Mouse (Mus musculus) hindbrain, embryonic 11.5 days (tissue): ENCODE results near the gene BC003965. TPM values are rescaled to one million over a fixed set of nuclear protein-coding genes. Genes with fewer than 3 reads are reported as not detected.

ENCODE experiments used
- ATAC-seq: fragments of 200-750 bp; cut with Nextera tagmentation; 2 replicates; pipeline ENCODE4 v1.8.0; 2017; ENCODE audit warnings: mild to moderate bottlenecking, moderate TSS enrichment, moderate library complexity; ENCODE audit not compliant: low FRiP score
- DNase-seq: peaks from one replicate; pipeline ENCODE4 v3.0.0-alpha.2; 2015; ENCODE audit warnings: low spot score
- H3K27ac ChIP-seq: fragments of 300-500 bp; sonication (generic); 2 replicates; pipeline ENCODE4 v1.5.1; 2014; ENCODE audit warnings: mild to moderate bottlenecking, low read depth, low read length
- H3K27me3 ChIP-seq: fragments of 300-500 bp; sonication (generic); 2 replicates; pipeline ENCODE4 v1.6.1; 2014; ENCODE audit warnings: mild to moderate bottlenecking, low read length, moderate library complexity, mixed read lengths; ENCODE audit not compliant: control insufficient read depth, insufficient read depth
- H3K36me3 ChIP-seq: fragments of 300-500 bp; sonication (generic); 2 replicates; pipeline ENCODE4 v1.6.1; 2014; ENCODE audit warnings: mild to moderate bottlenecking, low read length, moderate library complexity, mixed read lengths; ENCODE audit not compliant: control insufficient read depth, insufficient read depth
- H3K4me1 ChIP-seq: fragments of 300-500 bp; sonication (generic); replicated peaks from 2 replicates; pipeline ENCODE4 v1.6.1; 2014; ENCODE audit warnings: low read length, mixed read lengths; ENCODE audit not compliant: control insufficient read depth, insufficient read depth
- H3K4me2 ChIP-seq: fragments of 300-500 bp; sonication (generic); replicated peaks from 2 replicates; pipeline ENCODE4 v1.6.1; 2014; ENCODE audit warnings: mild to moderate bottlenecking, low read depth, low read length
- H3K4me3 ChIP-seq: fragments of 300-500 bp; sonication (generic); 2 replicates; pipeline ENCODE4 v1.5.1; 2014; ENCODE audit warnings: low read depth, low read length
- H3K9ac ChIP-seq: fragments of 300-500 bp; sonication (generic); 2 replicates; pipeline ENCODE4 v1.6.1; 2014; ENCODE audit warnings: low read depth, low read length
- H3K9me3 ChIP-seq: fragments of 300-500 bp; sonication (generic); 2 replicates; pipeline ENCODE4 v1.6.1; 2016; ENCODE audit warnings: low read length; ENCODE audit not compliant: control insufficient read depth
- WGBS: fragments of 180-500 bp; shearing (Covaris S2); extraction: QIAGEN DNeasy Blood & Tissue Kit; methylation state at CpG from one replicate; pipeline ENCODE4 v1.1.7; 2014; 5-methylcytosine and 5-hydroxymethylcytosine counted together
- polyA plus RNA-seq: library from polyadenylated mRNA; unstranded; fragments of >200 nt; fragmentation: Nextera tagmentation; extraction: Ambion mirVana; gene quantifications from 2 replicates; pipeline ENCODE4 v1.2.1, GENCODE M21; 2014

Gene BC003965
- polyA plus RNA-seq, 1 experiment from 2014 or later: 36.4 TPM

- H3K36me3 ChIP-seq: no peaks in the 10 kb centered on the region
- DNase-seq (no peak), ATAC-seq (no peak)
- no peak overlapping the region for H3K4me3 ChIP-seq
- 87% methylated on average over 3 of the region's 3 CpGs for WGBS
- H3K9ac ChIP-seq: no peak overlapping the region
- no peak overlapping the region for H3K27ac ChIP-seq
- H3K4me1 ChIP-seq: no peaks in the 10 kb centered on the region
- H3K4me2 ChIP-seq: no peak overlapping the region
- no peaks in the 10 kb centered on the region for H3K27me3 ChIP-seq
- H3K9me3 ChIP-seq: no peaks in the 10 kb centered on the region
These were observed 11.8 kb upstream of the BC003965 start for GRCm38 (mm10) chr17:25172558-25172957.

GRCm38 (mm10) chr17:25175411-25175810, 8.9 kb upstream of the BC003965 start, which contains the start of gene Gm38655:
TSS of gene Gm38655 (minus strand) at chr17:25175471.
- 75% methylated on average over 9 of the region's 9 CpGs for WGBS
- Histone ChIP-seq H3K36me3 (no peaks in the 10 kb centered on the region), H3K9ac (no peak within 1 kb of the TSS), H3K9me3 (no peaks in the 10 kb centered on the region), H3K4me1 (no peaks in the 10 kb centered on the region), H3K27me3 (no peaks in the 10 kb centered on the region), H3K4me2 (no peak within 1 kb of the TSS), H3K4me3 (no peak within 1 kb of the TSS), H3K27ac (no peak within 1 kb of the TSS)
- no peak for ATAC-seq
- no peak for DNase-seq

DNA sequence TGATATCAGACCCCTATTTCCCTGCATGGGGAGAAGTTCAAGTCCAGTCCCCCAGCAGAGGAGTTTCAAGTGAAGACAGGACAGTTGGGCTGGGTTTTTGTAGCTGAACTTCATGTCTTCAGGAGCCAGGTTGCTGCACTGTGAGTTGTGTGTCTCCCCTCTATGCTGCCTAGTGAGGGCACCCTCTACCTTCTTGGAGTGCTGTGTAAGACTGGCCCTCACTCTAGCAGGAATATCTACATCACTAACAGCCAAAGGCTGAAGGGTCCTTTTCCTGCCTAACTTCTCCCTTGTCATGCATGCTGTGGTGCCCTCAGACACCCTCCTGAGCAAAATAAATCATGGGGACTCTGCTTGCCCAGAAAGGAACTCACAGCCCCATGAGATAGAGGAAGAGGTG, 1.1 kb upstream of the BC003965 start:
- no peak overlapping the region for H3K4me3 ChIP-seq
- no peak overlapping the region for H3K4me2 ChIP-seq
- H3K9ac ChIP-seq: no peak overlapping the region
- no peaks in the 10 kb centered on the region for H3K9me3 ChIP-seq
- H3K27me3 ChIP-seq: no peaks in the 10 kb centered on the region
- H3K27ac ChIP-seq: no peak overlapping the region
- no peak for DNase-seq
- no peaks in the 10 kb centered on the region; the same call in 1 of the 2 replicates for H3K4me1 ChIP-seq
- no peaks in the 10 kb centered on the region for H3K36me3 ChIP-seq
- ATAC-seq: no peak

GRCm38 (mm10) chr17:25184961-25185360, 607 bp downstream of the BC003965 start:
- ATAC-seq: no peak
- 9% methylated on average over 17 of the region's 17 CpGs for WGBS
- peak; percentile 5 for DNase-seq

DNA sequence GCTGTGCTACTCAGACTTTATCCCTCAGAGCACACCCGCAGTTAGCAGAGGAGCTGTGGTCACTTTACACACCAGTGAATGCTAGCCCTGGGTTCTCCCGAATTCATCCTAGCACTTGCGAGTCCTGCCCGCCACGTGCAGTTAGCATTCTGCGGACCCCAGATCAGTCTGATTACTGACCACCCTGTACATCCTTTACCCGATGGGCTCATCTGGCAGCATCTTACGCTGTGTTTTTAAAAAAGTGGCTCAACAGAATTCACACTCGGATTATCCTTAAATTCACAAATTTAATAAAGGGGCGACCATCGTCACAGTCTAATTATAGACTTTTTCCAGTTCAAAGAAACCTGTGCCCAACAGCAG, 3.4 kb downstream of the BC003965 start:
- no peaks in the 10 kb centered on the region for H3K27me3 ChIP-seq
- no peaks in the 10 kb centered on the region for H3K36me3 ChIP-seq
- H3K4me1 ChIP-seq: peaks cover 3% of the 10 kb centered on the region; the same call in 1 of the 2 replicates
- DNase-seq (no peak), ATAC-seq (no peak)
- 8% methylated on average over 11 of the region's 11 CpGs for WGBS
- peak overlapping the region; percentile 86; the same call in 1 of the 2 replicates for H3K9ac ChIP-seq
- no peaks in the 10 kb centered on the region for H3K9me3 ChIP-seq
- H3K27ac ChIP-seq: peak overlapping the region; percentile 71; the same call in 1 of the 2 replicates
- H3K4me2 ChIP-seq: peak overlapping the region; percentile 86
- peak overlapping the region; percentile 85 for H3K4me3 ChIP-seq

More at GRCm38 (mm10) chr17:25184961-25185360, 607 bp downstream of the BC003965 start:
- Histone ChIP-seq H3K9ac (peak overlapping the region; percentile 81), H3K9me3 (no peaks in the 10 kb centered on the region), H3K4me3 (peak overlapping the region; percentile 92), H3K4me1 (peaks cover 3% of the 10 kb centered on the region; the same call in 1 of the 2 replicates), H3K36me3 (no peaks in the 10 kb centered on the region), H3K4me2 (peak overlapping the region; percentile 99), H3K27me3 (no peaks in the 10 kb centered on the region), H3K27ac (no peak overlapping the region)

- Histone ChIP-seq H3K27ac (peak within 1 kb of the TSS; percentile 71), H3K36me3 (no peaks in the 10 kb centered on the region), H3K4me1 (peaks cover 3% of the 10 kb centered on the region; the same call in 1 of the 2 replicates), H3K9ac (peak within 1 kb of the TSS; percentile 86), H3K9me3 (no peaks in the 10 kb centered on the region), H3K4me3 (peak within 1 kb of the TSS; percentile 85), H3K4me2 (peak within 1 kb of the TSS; percentile 86), H3K27me3 (no peaks in the 10 kb centered on the region)
- DNase-seq (peak; percentile 75), ATAC-seq (peak; percentile 49; the same call in 1 of the 2 replicates)
- under 1% methylated on average over 73 of the region's 104 CpGs for WGBS
These were observed 4.0 kb downstream of the BC003965 start, which contains the start of gene Unkl for GRCm38 (mm10) chr17:25188150-25189031. TSS of gene Unkl (plus strand) at chr17:25188397.

DNA sequence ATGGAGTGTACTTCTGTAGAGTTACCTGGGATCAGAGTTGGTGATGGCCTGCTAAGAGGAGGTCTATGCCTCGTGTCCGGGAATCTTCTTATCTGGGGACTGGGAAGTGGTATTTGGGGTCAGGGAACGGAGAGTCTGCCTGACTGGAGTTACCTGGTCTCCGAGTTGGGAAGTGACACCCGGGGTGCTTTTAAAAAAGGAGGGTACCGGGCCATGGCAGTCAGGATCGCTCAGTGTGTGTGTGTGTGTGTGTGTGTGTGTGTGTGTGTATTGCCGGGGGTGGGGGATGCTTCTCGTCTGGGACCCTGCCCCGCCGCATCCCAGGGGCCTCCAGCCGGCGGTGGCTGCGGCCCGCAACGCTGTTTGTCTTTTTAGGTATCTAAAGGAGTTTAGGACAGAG, 4.7 kb downstream of the BC003965 start:
- Histone ChIP-seq H3K4me1 (peaks cover 3% of the 10 kb centered on the region; the same call in 1 of the 2 replicates), H3K27ac (no peak overlapping the region), H3K4me3 (peak overlapping the region; percentile 85), H3K9me3 (no peaks in the 10 kb centered on the region), H3K36me3 (no peaks in the 10 kb centered on the region), H3K9ac (peak overlapping the region; percentile 86), H3K4me2 (peak overlapping the region; percentile 86), H3K27me3 (no peaks in the 10 kb centered on the region)
- WGBS: 3% methylated on average over 16 of the region's 16 CpGs
- ATAC-seq (no peak), DNase-seq (no peak)

GRCm38 (mm10) chr17:25202401-25202800, 18.0 kb downstream of the BC003965 start:
- DNase-seq: no peak
- Histone ChIP-seq H3K36me3 (0 out of 2 replicates have a peak, but pooled peaks cover 2% of the 10 kb centered on the region), H3K4me3 (no peak overlapping the region), H3K27ac (no peak overlapping the region), H3K4me2 (no peak overlapping the region), H3K9me3 (no peaks in the 10 kb centered on the region), H3K9ac (no peak overlapping the region), H3K4me1 (no peaks in the 10 kb centered on the region), H3K27me3 (no peaks in the 10 kb centered on the region)
- 91% methylated on average over 4 of the region's 4 CpGs for WGBS
- no peak for ATAC-seq
